Mouse (Mus musculus): ENCODE results near the gene Maml2. TPM values are rescaled to one million over a fixed set of nuclear protein-coding genes. Genes with fewer than 3 reads are reported as not detected.
A peak's percentile ranks its signal among the peaks of the same experiment; 100 is the strongest.

Gene Maml2
- total RNA-seq, 2 experiments from 2014 or later = 20.5 to 22.8 TPM

GRCm38 (mm10) chr9:13556696-13557095 is 258.9 kb downstream of the Maml2 start:
- DNase-seq (ENCODE audit: extremely low spot score in 1 of 2, low spot score in 1 of 2) = no peak

- DNase-seq (ENCODE audit: extremely low spot score in 1 of 2, low spot score in 1 of 2) = no peak
Observed at GRCm38 (mm10) chr9:13558811-13559372, 261.1 kb downstream of the Maml2 start.

DNA sequence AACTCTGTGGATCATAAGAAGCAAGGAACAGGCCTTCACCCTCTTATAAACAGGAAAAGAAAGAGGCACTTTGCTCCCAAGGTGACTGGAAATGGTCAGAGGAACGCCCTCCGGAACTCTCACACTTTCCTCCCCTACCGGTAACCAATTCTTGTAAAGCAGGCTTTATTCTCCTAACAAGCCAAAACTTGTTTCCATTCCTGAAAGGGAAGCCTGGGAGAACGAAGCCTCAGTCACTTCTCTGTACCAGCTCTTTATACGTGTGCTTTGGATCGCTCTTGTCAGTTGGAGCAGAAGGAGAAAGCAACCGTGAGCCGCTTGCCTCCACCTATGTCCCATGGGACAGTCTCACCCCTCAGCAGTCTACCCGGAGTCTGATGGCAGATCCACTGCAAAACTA is 262.9 kb downstream of the Maml2 start:
- DNase-seq (ENCODE audit: extremely low spot score in 1 of 2, low spot score in 1 of 2) = no peak

DNA sequence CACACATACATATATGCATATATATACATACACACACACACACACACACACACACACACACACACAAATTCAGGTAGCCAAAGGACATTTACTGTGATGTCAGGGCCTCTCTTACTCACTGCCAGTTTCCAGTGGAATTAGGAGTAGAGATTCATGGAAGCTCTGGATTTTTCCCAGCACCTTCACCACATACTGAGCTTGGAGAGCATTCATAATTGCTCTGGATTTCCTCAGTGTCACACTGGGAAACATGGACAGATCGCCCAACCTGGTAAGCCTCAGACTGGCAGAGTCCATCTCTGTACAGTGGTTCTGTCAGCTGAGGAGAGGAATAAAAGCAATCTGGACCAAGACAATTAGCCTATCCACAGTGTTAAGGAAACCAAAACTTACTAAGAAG is 263.6 kb downstream of the Maml2 start:
- DNase-seq (ENCODE audit: extremely low spot score in 1 of 2, low spot score in 1 of 2) = no peak

DNA sequence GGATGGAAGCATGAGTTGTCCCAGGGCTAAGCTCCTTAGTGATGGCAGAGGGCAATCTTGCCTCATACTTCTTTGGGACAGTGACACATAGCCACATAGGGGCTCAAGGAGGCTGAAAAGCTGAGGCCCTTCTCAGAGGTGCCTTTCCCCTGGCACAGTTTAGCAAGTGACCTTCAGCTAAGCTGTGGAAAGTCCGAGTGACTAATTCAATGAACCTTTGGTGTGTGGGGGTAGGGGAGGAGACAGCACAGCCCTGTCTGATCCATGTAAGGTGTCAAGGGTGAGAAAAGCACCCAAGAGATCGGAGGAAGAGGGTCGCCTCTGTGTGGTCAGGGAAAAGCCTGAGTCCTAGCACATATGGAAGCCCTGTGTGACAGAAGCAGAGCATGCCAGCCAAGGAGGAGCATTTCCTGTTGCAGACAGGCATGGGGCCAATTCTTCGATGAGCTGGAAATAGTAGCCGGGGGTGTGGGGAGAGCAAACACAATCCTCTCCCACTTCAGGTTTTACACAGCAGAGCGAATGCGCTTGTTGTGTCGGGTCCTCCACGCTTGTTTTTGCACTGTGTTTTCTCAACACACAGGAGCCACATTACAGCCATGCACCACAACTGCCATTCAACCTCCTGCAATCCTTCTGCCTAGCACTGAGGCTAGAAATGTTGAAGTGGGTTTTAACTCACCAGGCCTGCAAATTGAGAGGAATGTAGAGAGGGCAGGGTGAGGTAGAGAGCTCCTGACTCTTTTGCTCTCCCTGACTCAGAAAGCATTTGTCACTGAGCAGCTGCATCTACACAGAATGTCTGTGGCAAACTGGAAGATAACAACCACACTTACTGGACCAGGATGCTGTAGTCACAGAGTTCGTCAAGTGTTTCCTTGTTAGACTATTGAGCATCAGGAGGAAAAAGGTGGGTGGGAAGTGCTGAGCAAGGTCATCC is 266.0 kb downstream of the Maml2 start:
- DNase-seq (ENCODE audit: extremely low spot score in 1 of 2, low spot score in 1 of 2) = peak in 1 of 2 experiments; percentile 42

DNA sequence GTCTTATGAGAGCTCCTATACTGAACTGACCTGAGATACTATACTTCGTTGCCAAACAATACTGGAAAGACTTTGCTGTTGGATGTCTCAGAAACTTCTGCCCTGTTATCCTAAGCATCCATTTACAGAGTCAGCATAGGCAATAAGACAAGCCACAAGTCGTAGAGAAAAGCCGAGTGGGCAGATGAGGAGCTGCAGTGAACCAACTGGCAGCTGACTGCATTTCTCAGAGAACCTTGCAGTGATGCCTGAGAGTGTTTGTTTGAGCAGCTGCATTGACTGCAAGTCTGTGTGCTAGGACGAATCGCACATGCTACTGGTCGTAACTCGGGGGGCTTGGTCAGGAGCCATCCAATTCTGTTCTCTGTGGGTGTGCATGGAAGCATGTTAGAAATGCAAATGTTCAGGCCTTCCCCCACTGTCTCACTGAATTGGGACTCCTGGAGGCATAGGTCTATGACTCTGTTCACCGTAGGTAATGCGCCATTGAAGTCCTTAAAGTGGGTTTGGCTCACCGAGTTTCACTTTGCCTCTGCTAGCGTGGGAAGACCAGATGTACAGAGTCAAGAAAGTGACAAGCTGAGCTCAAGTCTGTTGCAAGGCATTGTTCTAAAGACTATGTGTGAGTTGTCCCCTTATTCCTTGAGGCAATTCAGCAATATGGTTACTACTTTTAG is 267.7 kb downstream of the Maml2 start:
- DNase-seq (ENCODE audit: extremely low spot score in 1 of 2, low spot score in 1 of 2) = no peak

- DNase-seq (ENCODE audit: extremely low spot score in 1 of 2, low spot score in 1 of 2) = no peak
Observed at GRCm38 (mm10) chr9:13566154-13566885, 268.6 kb downstream of the Maml2 start.

- no peak for DNase-seq (ENCODE audit: extremely low spot score in 1 of 2, low spot score in 1 of 2)
Observed at GRCm38 (mm10) chr9:13569023-13569422, 271.3 kb downstream of the Maml2 start.

DNA sequence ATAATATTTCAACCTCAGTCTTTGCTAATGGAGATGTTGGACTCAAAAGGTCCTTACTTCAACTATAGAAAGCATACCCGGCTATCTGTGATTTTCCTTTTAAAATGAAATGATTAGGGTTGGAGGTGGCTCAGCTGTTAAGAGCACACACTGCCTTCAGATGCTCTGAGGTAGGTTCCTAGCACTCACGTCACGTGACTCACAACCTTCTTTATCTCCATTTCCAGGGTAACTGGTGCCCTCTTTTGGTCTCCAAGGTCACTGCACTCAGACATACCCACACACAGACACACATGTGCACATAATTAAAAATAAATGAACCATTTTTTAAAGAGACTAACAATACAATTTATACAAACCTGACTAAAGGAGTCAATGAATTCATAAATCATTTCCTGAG is 275.1 kb downstream of the Maml2 start:
- no peak for DNase-seq (ENCODE audit: extremely low spot score in 1 of 2, low spot score in 1 of 2)

DNA sequence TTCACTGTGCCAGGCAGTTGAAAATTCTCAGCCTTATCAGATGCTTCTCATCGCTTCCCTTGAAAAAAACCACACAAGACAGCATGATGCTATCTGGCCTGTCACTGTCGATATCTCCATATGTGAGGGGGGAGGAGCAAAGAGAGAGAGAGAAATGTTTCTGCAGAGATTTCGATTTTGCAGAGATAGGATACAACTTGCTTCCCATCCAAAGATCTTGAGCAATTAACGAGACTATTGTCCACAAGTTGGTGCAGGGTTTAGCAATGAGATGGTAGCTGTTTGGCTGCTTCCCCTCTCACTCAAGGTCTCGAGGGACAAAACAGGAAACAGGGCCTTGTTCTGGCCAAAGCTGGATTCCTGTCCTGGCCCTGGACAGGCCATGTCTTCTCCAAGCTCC is 276.3 kb downstream of the Maml2 start:
- no peak for DNase-seq (ENCODE audit: extremely low spot score in 1 of 2, low spot score in 1 of 2)

GRCm38 (mm10) chr9:13574913-13575312 is 277.2 kb downstream of the Maml2 start:
- DNase-seq (ENCODE audit: extremely low spot score in 1 of 2, low spot score in 1 of 2) = no peak

DNA sequence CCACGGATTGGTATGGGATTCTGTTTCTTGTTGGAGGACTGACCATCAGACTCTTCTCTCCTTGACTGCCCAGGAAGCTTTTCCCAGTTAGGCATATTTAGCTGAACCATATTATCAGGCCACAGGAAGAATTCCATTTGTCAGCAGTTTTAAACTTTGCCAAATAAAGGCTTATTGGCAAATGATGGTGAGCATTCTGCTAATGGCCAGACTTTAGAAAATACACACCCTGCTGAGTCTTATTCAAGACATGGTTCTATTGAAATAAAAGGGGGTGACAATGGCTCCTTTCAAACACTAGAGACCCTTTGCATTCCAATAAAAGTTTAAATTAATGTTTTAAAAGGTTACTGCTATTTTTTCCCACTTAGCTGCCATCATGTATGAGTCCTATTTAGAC is 279.4 kb downstream of the Maml2 start:
- no peak for DNase-seq (ENCODE audit: extremely low spot score in 1 of 2, low spot score in 1 of 2)

- DNase-seq (ENCODE audit: extremely low spot score in 1 of 2, low spot score in 1 of 2) = no peak
Observed at GRCm38 (mm10) chr9:13581184-13581583, 283.4 kb downstream of the Maml2 start.

DNA sequence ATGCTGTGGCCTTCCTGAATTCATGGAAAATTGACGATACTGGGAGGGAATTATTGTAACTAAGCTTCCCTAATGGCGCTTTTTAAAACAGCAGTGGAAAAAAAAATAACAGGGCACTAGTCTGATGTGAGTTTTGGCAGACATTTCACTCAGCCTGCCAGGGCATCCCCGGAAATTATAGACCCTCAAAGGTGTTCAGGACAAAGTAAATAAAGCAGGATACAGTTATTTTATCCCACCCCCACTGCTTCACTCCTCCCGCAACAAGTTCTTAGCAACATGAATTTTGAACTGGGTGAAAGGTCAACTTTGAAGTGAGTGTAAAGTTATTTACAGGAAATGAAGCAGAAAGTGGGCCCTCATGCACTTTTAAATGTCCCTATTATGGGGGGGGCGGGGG is 286.2 kb downstream of the Maml2 start:
- DNase-seq (ENCODE audit: extremely low spot score in 1 of 2, low spot score in 1 of 2) = no peak

GRCm38 (mm10) chr9:13584435-13584834 is 286.7 kb downstream of the Maml2 start:
- no peak for DNase-seq (ENCODE audit: extremely low spot score in 1 of 2, low spot score in 1 of 2)

DNA sequence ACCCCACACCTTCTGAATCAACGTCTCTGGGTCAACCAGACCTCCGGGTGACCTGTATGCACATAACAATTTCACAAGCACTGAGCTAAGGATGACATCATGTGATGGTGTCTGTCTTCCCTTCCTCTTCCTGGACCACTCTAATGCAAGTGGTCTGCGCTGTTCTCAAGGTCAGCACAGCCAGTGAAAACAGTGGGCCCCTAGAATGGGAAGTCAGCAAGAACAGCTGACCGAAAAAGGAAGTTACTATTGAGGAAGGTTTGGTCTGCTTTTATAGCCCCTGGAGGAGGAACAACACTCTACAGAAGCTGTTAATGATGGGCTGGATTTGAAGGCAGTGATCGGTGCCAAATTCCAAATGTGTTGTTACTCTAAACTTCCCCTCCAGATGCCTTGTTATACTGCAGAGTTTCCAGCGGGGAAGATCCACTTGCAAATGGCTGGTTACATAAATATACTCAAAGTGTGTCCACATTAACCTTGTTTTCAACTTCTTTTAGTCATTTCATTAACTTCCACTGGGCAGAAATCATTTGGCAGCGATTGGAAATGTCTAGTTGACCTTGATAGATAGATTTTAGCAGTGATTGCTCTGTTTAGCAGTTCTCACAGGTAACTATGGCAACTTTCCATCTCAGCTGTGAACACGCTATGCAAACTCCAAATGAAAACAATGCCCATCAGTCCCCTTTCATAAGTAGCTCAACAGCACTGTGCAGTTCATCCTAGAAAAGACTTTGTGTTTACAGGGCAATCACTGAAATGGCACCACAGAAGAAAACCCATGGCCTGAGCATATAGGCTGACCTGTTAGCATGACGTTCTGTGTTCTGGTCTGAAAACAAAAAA is 289.6 kb downstream of the Maml2 start:
- DNase-seq (ENCODE audit: extremely low spot score in 1 of 2, low spot score in 1 of 2) = no peak

- DNase-seq (ENCODE audit: extremely low spot score in 1 of 2, low spot score in 1 of 2) = no peak
Observed at GRCm38 (mm10) chr9:13588786-13589185, 291.0 kb downstream of the Maml2 start.

DNA sequence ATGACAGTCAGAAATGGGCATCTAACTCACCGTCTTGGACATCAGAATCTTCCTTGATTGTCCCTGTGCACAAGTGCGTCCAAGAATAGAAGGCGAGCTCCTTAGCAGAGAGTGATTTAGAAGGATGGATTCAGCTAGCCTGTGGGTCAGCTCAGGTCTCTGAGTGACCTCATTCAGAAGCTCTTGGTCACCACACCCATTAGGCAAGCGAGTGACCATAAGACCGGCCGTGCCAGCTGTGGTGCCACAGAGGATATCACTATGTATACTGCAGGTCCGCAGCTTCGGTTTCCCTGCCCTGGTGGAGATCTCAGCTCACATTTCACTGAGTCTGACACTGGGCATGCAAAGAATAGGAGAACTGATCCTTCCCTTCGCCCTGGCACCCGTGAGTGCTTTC is 294.9 kb downstream of the Maml2 start:
- no peak for DNase-seq (ENCODE audit: extremely low spot score in 1 of 2, low spot score in 1 of 2)

GRCm38 (mm10) chr9:13597736-13598135 is 300.0 kb downstream of the Maml2 start:
- peak in 1 of 2 experiments; percentile 55 for DNase-seq (ENCODE audit: extremely low spot score in 1 of 2, low spot score in 1 of 2)

All from layer of hippocampus, postnatal 25 days (tissue).